Mouse (Mus musculus): ENCODE measurements at regions not wholly inside any gene's neighbourhood (a gene's known extent, or its start where the extent isn't known, plus 50 kb on each side); places are given as distances from the start of the nearest gene placed in this dataset.

DNA sequence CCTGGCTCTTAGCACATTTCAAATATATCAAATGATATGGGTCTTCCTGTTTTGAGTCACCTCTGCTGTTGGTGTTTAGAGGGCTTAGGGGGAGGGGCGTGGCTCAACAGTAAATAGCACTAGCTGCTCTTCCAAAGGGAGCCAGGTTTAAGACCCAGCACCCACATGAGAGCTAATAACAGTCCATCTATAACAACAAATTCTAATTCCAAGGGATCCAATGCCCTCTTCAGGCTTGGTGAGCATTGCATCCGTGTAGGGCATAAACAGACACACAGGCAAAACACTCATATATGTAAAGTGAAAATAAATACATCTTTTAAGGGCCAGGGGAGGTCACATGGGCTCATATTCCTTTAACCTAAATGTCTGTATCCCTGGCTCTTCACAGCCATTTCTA, 194.1 kb upstream of the Kdm8 start:
- H3K36me3 ChIP-seq (ENCODE audit: control insufficient read depth, insufficient read depth), result no peaks in the 10 kb centered on the region
- H3K4me1 ChIP-seq (ENCODE audit: control insufficient read depth, low read depth, low read length), result no peaks in the 10 kb centered on the region
- ATAC-seq (ENCODE audit: low read depth), result no peak
- no peak overlapping the region for H3K9ac ChIP-seq (ENCODE audit: low read depth, low read length)
- H3K9me3 ChIP-seq (replicated peaks; ENCODE audit: control insufficient read depth, low read length), result no peaks in the 10 kb centered on the region
- no peak overlapping the region for H3K4me3 ChIP-seq (ENCODE audit: low read depth, low read length)
- WGBS (ENCODE audit: insufficient replicate concordance), result 44% methylated on average over 2 of the region's 2 CpGs
- no peak overlapping the region for H3K27ac ChIP-seq (ENCODE audit: low read length)
- H3K27me3 ChIP-seq (ENCODE audit: control insufficient read depth, insufficient read depth, low read depth, low read length), result no peaks in the 10 kb centered on the region
- no peak overlapping the region for H3K4me2 ChIP-seq (ENCODE audit: low read depth, low read length)

DNA sequence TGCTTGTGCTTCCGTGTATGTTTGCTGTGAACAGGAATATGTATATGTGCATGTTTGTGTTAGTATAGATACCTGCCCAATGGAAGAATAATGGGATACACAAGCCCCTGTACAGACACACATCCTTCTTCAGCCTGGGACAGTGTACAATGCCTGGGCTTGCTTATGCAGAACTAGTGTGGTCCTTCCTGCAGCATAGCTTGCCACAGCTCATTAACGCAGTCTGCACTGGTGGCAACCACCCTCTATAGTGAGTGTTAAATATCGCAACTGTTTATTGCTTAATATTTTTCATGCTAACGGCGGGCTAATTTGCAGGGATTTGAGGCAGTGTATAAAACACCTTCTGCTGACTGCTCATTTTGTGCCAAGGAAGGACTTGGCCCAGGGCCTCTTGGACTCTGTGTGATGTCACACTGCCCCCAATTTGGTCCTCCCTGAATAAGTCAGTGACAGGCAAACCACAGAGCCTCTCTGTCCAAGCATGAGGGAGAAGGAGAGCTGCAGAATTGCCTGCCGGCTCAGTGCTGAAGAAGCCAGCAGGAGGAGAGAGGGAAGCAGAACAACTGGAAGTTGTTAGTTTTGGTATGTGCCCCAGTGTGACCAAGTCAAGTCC, 193.4 kb upstream of the Kdm8 start:
- no peak overlapping the region for H3K4me2 ChIP-seq (ENCODE audit: low read depth, low read length)
- 60% methylated on average over 6 of the region's 6 CpGs for WGBS (ENCODE audit: insufficient replicate concordance)

DNA sequence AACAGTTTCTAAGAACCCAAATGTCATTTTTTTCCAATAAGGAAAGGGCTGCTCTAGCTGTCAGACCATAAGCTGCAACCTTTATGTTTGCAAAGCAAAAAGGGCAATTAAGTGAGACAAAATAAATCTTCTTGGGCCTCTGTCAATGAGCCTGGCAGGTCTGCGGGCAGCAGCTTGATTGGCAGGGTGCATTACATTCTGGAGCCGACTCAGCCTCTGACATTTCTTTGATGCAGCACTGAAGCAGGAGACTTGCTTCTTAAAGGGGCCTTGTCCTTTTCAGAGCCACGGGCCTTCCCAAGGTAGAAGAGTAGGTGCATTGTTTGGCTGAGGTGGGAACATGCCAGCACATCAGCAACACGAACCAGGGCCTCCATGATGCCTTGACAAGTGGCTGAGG, 190.2 kb upstream of the Kdm8 start:
- no peaks in the 10 kb centered on the region for H3K9me3 ChIP-seq (replicated peaks; ENCODE audit: control insufficient read depth, low read length)
- no peaks in the 10 kb centered on the region for H3K4me1 ChIP-seq (ENCODE audit: control insufficient read depth, low read depth, low read length)
- no peak for ATAC-seq (ENCODE audit: low read depth)
- no peak overlapping the region for H3K4me2 ChIP-seq (ENCODE audit: low read depth, low read length)
- H3K4me3 ChIP-seq (ENCODE audit: low read depth, low read length), result no peak overlapping the region
- no peaks in the 10 kb centered on the region for H3K27me3 ChIP-seq (ENCODE audit: control insufficient read depth, insufficient read depth, low read depth, low read length)
- H3K9ac ChIP-seq (ENCODE audit: low read depth, low read length), result no peak overlapping the region
- no peak overlapping the region for H3K27ac ChIP-seq (ENCODE audit: low read length)
- H3K36me3 ChIP-seq (ENCODE audit: control insufficient read depth, insufficient read depth), result no peaks in the 10 kb centered on the region
- WGBS (ENCODE audit: insufficient replicate concordance), result 35% methylated on average over 4 of the region's 4 CpGs

More for the DNA sequence above, 193.4 kb upstream of the Kdm8 start:
- Histone ChIP-seq H3K4me3 (ENCODE audit: low read depth, low read length) (no peak overlapping the region), H3K27ac (ENCODE audit: low read length) (no peak overlapping the region), H3K9me3 (replicated peaks; ENCODE audit: control insufficient read depth, low read length) (no peaks in the 10 kb centered on the region), H3K9ac (ENCODE audit: low read depth, low read length) (no peak overlapping the region), H3K36me3 (ENCODE audit: control insufficient read depth, insufficient read depth) (no peaks in the 10 kb centered on the region), H3K27me3 (ENCODE audit: control insufficient read depth, insufficient read depth, low read depth, low read length) (no peaks in the 10 kb centered on the region), H3K4me1 (ENCODE audit: control insufficient read depth, low read depth, low read length) (no peaks in the 10 kb centered on the region)
- no peak for ATAC-seq (ENCODE audit: low read depth)

DNA sequence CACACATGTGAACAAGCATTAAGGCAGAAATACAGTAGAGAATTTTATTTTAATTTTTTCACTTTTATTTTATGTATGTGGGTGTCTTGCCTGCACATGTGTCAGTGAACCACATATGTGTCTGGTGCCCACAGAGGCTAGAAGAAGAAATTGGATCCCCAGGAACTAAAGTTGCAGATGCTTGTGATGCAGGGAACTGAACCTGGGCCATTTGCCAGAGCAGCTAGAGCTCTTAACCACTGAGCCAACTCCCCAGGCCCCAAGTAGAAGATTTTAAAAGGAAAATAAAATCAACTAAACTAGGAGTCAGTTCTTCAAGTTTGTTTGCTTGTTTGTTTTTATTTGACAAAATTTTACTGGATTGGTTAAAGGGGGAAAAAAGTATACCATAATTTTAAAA, 185.5 kb upstream of the Kdm8 start:
- no peak for ATAC-seq (ENCODE audit: low read depth)
- Histone ChIP-seq H3K4me3 (ENCODE audit: low read depth, low read length) (no peak overlapping the region), H3K9me3 (replicated peaks; ENCODE audit: control insufficient read depth, low read length) (no peaks in the 10 kb centered on the region), H3K9ac (ENCODE audit: low read depth, low read length) (no peak overlapping the region), H3K27ac (ENCODE audit: low read length) (no peak overlapping the region), H3K4me1 (ENCODE audit: control insufficient read depth, low read depth, low read length) (no peaks in the 10 kb centered on the region), H3K36me3 (ENCODE audit: control insufficient read depth, insufficient read depth) (no peaks in the 10 kb centered on the region), H3K4me2 (ENCODE audit: low read depth, low read length) (no peak overlapping the region), H3K27me3 (ENCODE audit: control insufficient read depth, insufficient read depth, low read depth, low read length) (no peaks in the 10 kb centered on the region)

DNA sequence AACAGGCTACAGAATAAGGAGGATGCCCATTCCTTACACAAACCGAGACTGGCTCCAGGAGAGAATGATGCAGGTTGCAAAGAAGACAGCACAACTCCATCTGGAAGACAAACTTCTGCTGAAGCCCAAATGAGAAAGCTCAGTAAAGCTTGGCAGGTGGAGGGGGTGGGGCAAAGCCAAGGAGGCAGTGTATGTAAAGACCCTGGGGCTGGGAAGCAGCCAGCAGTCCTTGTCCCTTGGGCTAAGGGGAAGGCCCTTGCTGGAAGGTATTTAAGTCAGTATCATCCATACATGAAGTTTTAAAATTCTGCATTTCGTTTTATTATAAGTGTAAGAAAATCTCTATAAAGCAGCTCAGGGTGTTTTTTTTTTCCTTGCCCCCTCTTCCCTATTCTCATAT, 182.3 kb upstream of the Kdm8 start:
- Histone ChIP-seq H3K27me3 (ENCODE audit: control insufficient read depth, insufficient read depth, low read depth, low read length) (no peaks in the 10 kb centered on the region), H3K36me3 (ENCODE audit: control insufficient read depth, insufficient read depth) (no peaks in the 10 kb centered on the region), H3K9me3 (replicated peaks; ENCODE audit: control insufficient read depth, low read length) (no peaks in the 10 kb centered on the region), H3K27ac (ENCODE audit: low read length) (no peak overlapping the region), H3K4me2 (ENCODE audit: low read depth, low read length) (no peak overlapping the region), H3K4me1 (ENCODE audit: control insufficient read depth, low read depth, low read length) (no peaks in the 10 kb centered on the region), H3K9ac (ENCODE audit: low read depth, low read length) (no peak overlapping the region), H3K4me3 (ENCODE audit: low read depth, low read length) (no peak overlapping the region)
- no peak for ATAC-seq (ENCODE audit: low read depth)
- 42% methylated on average over 2 of the region's 2 CpGs for WGBS (ENCODE audit: insufficient replicate concordance)

DNA sequence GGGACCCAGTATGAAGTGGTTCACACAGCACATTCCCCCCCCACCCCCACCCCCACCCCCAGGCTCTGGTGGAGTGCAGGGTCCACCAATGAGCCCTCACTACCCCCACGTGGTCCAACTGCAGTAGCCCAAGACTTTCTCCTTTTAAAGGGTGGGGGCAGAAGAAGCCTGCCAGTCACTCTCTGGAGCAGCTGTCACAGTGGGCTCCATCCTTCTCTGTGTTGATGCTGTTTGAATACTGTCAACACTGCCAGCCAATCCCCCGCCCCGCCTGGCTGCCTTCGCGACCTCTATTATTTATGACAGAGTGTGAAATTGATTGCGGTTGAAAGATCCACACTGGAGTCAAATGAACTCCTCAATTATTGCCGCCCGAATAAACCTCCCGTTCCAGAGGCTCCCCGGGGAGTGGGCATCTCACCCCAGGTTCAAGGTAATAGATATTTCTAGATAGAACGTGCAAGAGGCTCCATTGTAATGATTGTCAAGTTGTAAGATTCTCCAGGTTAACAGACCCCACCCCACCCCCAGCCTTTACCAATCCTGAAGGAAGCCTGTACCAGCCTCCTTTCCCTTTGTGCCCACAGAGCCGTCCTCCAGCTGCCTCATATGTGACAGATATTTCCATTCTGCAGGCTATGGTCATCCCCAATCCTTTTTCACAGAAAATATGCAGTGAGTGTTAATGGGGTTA, 181.7 kb upstream of the Kdm8 start:
- no peak overlapping the region for H3K9ac ChIP-seq (ENCODE audit: low read depth, low read length)
- H3K4me1 ChIP-seq (ENCODE audit: control insufficient read depth, low read depth, low read length), result no peaks in the 10 kb centered on the region
- 59% methylated on average over 12 of the region's 12 CpGs for WGBS (ENCODE audit: insufficient replicate concordance)
- H3K4me3 ChIP-seq (ENCODE audit: low read depth, low read length), result no peak overlapping the region
- no peak overlapping the region for H3K27ac ChIP-seq (ENCODE audit: low read length)
- no peak overlapping the region for H3K4me2 ChIP-seq (ENCODE audit: low read depth, low read length)
- H3K9me3 ChIP-seq (replicated peaks; ENCODE audit: control insufficient read depth, low read length), result no peaks in the 10 kb centered on the region
- no peaks in the 10 kb centered on the region for H3K27me3 ChIP-seq (ENCODE audit: control insufficient read depth, insufficient read depth, low read depth, low read length)
- no peak for ATAC-seq (ENCODE audit: low read depth)
- no peaks in the 10 kb centered on the region for H3K36me3 ChIP-seq (ENCODE audit: control insufficient read depth, insufficient read depth)

DNA sequence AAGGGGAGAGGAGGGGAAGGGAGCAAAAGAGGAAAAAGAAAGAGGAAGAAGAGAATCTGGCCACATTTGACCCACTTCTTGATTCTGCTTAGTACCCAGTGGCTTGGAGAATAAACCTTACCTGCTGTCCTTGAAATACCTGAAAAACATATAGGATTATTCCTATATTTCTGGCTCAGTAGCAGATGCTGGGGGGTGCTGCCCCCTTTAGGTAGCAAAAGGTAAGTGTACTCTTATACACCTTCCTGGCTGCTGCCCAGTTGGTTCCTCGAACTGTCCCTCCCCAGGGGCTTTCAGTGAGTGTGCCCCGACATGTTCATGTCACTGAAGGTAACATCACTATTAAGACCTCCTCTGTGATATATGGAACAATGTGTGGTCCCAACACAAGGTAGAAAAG, 180.7 kb upstream of the Kdm8 start:
- Histone ChIP-seq H3K4me3 (ENCODE audit: low read depth, low read length) (no peak overlapping the region), H3K27ac (ENCODE audit: low read length) (no peak overlapping the region), H3K36me3 (ENCODE audit: control insufficient read depth, insufficient read depth) (no peaks in the 10 kb centered on the region), H3K4me2 (ENCODE audit: low read depth, low read length) (no peak overlapping the region), H3K27me3 (ENCODE audit: control insufficient read depth, insufficient read depth, low read depth, low read length) (no peaks in the 10 kb centered on the region), H3K9ac (ENCODE audit: low read depth, low read length) (no peak overlapping the region), H3K9me3 (replicated peaks; ENCODE audit: control insufficient read depth, low read length) (no peaks in the 10 kb centered on the region), H3K4me1 (ENCODE audit: control insufficient read depth, low read depth, low read length) (no peaks in the 10 kb centered on the region)
- WGBS (ENCODE audit: insufficient replicate concordance), result 53% methylated on average over 2 of the region's 2 CpGs
- ATAC-seq (ENCODE audit: low read depth), result no peak

DNA sequence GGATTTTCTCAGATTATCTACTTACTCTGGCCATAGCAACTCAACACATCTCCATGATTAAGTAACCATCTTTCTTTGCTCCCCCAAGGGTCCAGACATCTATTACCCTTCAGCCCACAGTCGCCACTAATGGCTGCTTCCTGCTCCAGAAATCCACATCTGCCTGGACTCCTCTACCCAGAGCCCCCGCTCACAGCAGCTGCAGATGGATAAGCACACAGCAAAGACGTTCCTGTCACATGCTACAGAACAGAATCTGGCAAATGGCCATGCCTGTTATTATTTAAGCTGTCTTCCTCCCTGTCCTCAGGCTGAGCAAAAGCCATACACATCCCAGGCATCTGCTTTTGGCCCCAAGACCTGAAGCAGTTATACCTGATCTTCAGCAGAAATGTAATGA, 173.8 kb upstream of the Kdm8 start:
- WGBS (ENCODE audit: insufficient replicate concordance), result 32% methylated on average over 3 of the region's 3 CpGs
- Histone ChIP-seq H3K4me1 (ENCODE audit: control insufficient read depth, low read depth, low read length) (no peaks in the 10 kb centered on the region), H3K4me2 (ENCODE audit: low read depth, low read length) (no peak overlapping the region), H3K27ac (ENCODE audit: low read length) (no peak overlapping the region), H3K4me3 (ENCODE audit: low read depth, low read length) (no peak overlapping the region), H3K9me3 (replicated peaks; ENCODE audit: control insufficient read depth, low read length) (no peaks in the 10 kb centered on the region), H3K36me3 (ENCODE audit: control insufficient read depth, insufficient read depth) (no peaks in the 10 kb centered on the region), H3K9ac (ENCODE audit: low read depth, low read length) (no peak overlapping the region), H3K27me3 (ENCODE audit: control insufficient read depth, insufficient read depth, low read depth, low read length) (no peaks in the 10 kb centered on the region)
- no peak for ATAC-seq (ENCODE audit: low read depth)

DNA sequence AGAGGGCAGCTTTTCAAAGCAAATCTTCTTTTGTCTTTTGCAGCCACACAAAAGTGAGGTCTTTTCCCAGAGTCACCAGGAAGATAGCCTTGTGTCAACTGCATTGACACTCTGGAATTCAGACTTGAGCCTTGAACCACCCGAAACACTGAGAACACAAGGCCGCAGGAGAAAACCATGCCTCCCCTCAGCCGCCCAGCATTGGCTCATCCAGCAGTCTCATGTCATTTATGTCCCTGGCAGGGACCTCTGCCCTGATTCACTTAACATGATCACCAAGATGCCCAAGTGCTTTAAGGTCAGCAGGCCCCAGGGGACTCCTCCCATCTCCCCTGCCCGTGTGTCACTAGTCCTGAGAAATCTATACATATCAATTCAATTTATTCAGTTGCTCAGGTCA, 173.1 kb upstream of the Kdm8 start:
- Histone ChIP-seq H3K27ac (ENCODE audit: low read length) (no peak overlapping the region), H3K9ac (ENCODE audit: low read depth, low read length) (no peak overlapping the region), H3K4me1 (ENCODE audit: control insufficient read depth, low read depth, low read length) (no peaks in the 10 kb centered on the region), H3K4me3 (ENCODE audit: low read depth, low read length) (no peak overlapping the region), H3K4me2 (ENCODE audit: low read depth, low read length) (no peak overlapping the region), H3K9me3 (replicated peaks; ENCODE audit: control insufficient read depth, low read length) (no peaks in the 10 kb centered on the region), H3K36me3 (ENCODE audit: control insufficient read depth, insufficient read depth) (no peaks in the 10 kb centered on the region), H3K27me3 (ENCODE audit: control insufficient read depth, insufficient read depth, low read depth, low read length) (no peaks in the 10 kb centered on the region)
- no peak for ATAC-seq (ENCODE audit: low read depth)
- 73% methylated on average over 4 of the region's 4 CpGs for WGBS (ENCODE audit: insufficient replicate concordance)

Data from liver, embryonic 16.5 days (tissue).